Mouse (Mus musculus) embryonic fibroblast, embryonic 13.5 days (primary cell): ENCODE measurements at regions not wholly inside any gene's neighbourhood (a gene's known extent, or its start where the extent isn't known, plus 50 kb on each side); places are given as distances from the start of the nearest gene placed in this dataset.

Experiments
- CTCF ChIP-seq: IDR thresholded peaks from 2 replicates; pipeline ENCODE4 v1.5.1; 2011; ENCODE audit warnings: mild to moderate bottlenecking, control low read depth, low read length, moderate library complexity, borderline replicate concordance; ENCODE audit not compliant: insufficient read depth
- POLR2A ChIP-seq: IDR thresholded peaks from 2 replicates; pipeline ENCODE4 v1.6.1; 2011; ENCODE audit warnings: low read depth, mild to moderate bottlenecking, control low read depth, low read length, moderate library complexity

- no peak for TF ChIP-seq CTCF
- no peak for TF ChIP-seq POLR2A
These were observed 413.5 kb downstream of the Prdm2 start for GRCm38 (mm10) chr4:142799291-142799690.
